Mouse (Mus musculus) hindbrain, embryonic 13.5 days (tissue): ENCODE measurements around the gene Aldh1l1. TPM values are rescaled to one million over a fixed set of nuclear protein-coding genes. Genes with fewer than 3 reads are reported as not detected.

Source experiments
- ATAC-seq: fragments of 200-750 bp; cut with Nextera tagmentation; 2 replicates; pipeline ENCODE4 v1.8.0; 2017; ENCODE audit warnings: moderate TSS enrichment; ENCODE audit not compliant: low FRiP score
- H3K27ac ChIP-seq: fragments of 300-500 bp; sonication (generic); 2 replicates; pipeline ENCODE4 v1.5.1; 2015; ENCODE audit warnings: inconsistent platforms, mild to moderate bottlenecking, moderate library complexity
- H3K27me3 ChIP-seq: fragments of 300-500 bp; sonication (generic); 2 replicates; pipeline ENCODE4 v1.6.1; 2015; ENCODE audit warnings: mild to moderate bottlenecking, inconsistent platforms
- H3K36me3 ChIP-seq: fragments of 300-500 bp; sonication (generic); 2 replicates; pipeline ENCODE4 v1.6.1; 2015; ENCODE audit warnings: mild to moderate bottlenecking, inconsistent platforms
- H3K4me1 ChIP-seq: fragments of 300-500 bp; sonication (generic); replicated peaks from 2 replicates; pipeline ENCODE4 v1.6.1; 2015; ENCODE audit warnings: inconsistent platforms
- H3K4me2 ChIP-seq: fragments of 300-500 bp; sonication (generic); 2 replicates; pipeline ENCODE4 v1.6.1; 2015; ENCODE audit warnings: inconsistent platforms, mild to moderate bottlenecking, moderate library complexity
- H3K4me3 ChIP-seq: fragments of 300-500 bp; sonication (generic); 2 replicates; pipeline ENCODE4 v1.5.1; 2015; ENCODE audit warnings: mild to moderate bottlenecking, inconsistent platforms
- H3K9ac ChIP-seq: fragments of 300-500 bp; sonication (generic); 2 replicates; pipeline ENCODE4 v1.6.1; 2015; ENCODE audit warnings: mild to moderate bottlenecking, inconsistent platforms
- H3K9me3 ChIP-seq: fragments of 300-500 bp; sonication (generic); 2 replicates; pipeline ENCODE4 v1.6.1; 2016; ENCODE audit warnings: inconsistent platforms
- WGBS: fragments of 180-500 bp; shearing (Covaris S2); methylation state at CpG from one replicate; pipeline ENCODE4 v1.1.7; 2015; 5-methylcytosine and 5-hydroxymethylcytosine counted together
- polyA plus RNA-seq: library from polyadenylated mRNA; unstranded; fragments of >200 nt; fragmentation: Nextera tagmentation; extraction: Ambion mirVana; gene quantifications from 2 replicates; pipeline ENCODE4 v1.2.1, GENCODE M21; 2015

Gene Aldh1l1
- polyA plus RNA-seq, 1 experiment from 2014 or later, result 44.8 TPM

DNA sequence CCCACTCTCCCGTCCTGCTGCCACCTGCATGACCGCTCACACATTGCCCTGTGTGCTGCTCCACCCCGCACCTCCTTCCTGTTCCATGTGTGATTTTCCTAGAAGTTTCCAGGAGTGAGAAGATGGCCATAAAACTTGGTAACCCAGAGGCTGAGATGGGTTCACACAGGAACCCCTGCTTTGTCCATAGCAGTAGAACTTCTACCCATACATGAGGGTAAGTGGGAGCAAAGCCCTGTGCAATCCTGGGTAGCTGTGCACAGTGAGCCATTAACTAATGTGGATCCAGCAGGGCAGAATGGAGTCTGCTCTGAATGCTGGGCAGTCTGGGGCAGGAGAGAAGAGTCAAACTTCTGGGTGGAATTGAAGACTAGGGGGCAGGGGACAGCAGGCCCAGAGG is 8.3 kb downstream of the Aldh1l1 start:
- no peak overlapping the region for H3K4me3 ChIP-seq
- no peaks in the 10 kb centered on the region for H3K9me3 ChIP-seq
- peak overlapping the region; percentile 35 for H3K27ac ChIP-seq
- H3K9ac ChIP-seq, result no peak overlapping the region
- 92% methylated on average over 3 of the region's 3 CpGs for WGBS
- no peaks in the 10 kb centered on the region for H3K36me3 ChIP-seq
- no peak for ATAC-seq
- H3K4me1 ChIP-seq, result peaks cover 9% of the 10 kb centered on the region; the same call in 1 of the 2 replicates
- H3K27me3 ChIP-seq, result no peaks in the 10 kb centered on the region
- no peak overlapping the region for H3K4me2 ChIP-seq

DNA sequence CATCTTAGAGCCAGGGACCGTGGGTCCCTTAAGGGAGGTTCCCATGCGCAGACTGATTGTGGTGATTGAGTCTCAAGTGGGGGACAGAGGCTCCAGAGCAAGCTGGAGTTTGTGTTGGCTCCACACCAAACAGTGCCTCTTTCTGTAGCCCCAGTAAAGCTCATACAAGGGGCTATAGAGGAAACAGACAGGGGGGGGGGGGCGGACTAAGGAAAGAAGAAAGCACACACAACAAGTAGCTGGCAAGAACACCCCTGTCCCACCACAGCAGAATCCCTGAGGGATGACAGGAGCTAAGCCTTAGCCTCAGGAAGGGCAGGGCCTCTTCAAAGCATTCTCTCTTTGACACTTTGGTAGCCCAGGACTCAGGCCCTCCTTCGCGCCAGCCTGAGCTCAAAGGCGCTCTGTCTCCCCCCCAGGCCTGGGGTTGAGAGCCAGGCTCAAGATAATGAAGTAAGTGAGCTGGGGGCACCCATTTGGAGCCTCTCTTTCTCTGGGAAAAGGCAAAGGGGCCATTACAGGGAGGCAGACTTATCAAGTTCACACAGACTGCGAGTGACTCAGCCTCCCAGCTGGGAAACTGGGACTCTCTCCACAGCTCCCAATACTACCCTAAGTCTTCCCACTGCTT is 9.2 kb downstream of the Aldh1l1 start:
- Histone ChIP-seq H3K27me3 (no peaks in the 10 kb centered on the region), H3K4me3 (no peak overlapping the region), H3K9ac (no peak overlapping the region), H3K4me2 (no peak overlapping the region), H3K27ac (peak overlapping the region; percentile 26; the same call in 1 of the 2 replicates), H3K9me3 (no peaks in the 10 kb centered on the region), H3K36me3 (no peaks in the 10 kb centered on the region), H3K4me1 (peaks cover 9% of the 10 kb centered on the region; the same call in 1 of the 2 replicates)
- WGBS, result 48% methylated on average over 7 of the region's 7 CpGs
- ATAC-seq, result peak; percentile 87

DNA sequence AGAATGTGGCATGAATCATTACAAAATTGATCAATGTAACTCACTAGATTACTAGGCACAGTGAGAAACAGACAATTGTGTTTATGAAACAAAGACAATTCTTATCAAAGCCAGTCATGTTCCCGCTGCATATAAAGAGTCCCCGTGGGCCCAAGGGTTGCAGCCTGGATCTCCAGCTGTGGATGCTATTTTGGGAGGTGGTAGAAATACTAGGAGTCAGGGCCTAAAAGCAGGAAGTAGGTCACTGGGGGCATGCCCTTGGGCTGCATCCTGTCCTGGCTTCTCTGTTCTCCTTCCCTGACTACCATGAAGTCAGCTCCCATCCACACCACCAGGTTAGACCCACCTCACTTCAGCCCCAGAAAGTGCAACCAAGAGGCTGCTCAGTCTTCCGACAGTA is 10.0 kb downstream of the Aldh1l1 start:
- Histone ChIP-seq H3K27ac (no peak overlapping the region), H3K4me2 (no peak overlapping the region), H3K27me3 (no peaks in the 10 kb centered on the region), H3K4me3 (no peak overlapping the region), H3K36me3 (no peaks in the 10 kb centered on the region), H3K9ac (no peak overlapping the region), H3K4me1 (peaks cover 9% of the 10 kb centered on the region; the same call in 1 of the 2 replicates), H3K9me3 (no peaks in the 10 kb centered on the region)
- 73% methylated on average over 3 of the region's 3 CpGs for WGBS
- no peak for ATAC-seq

DNA sequence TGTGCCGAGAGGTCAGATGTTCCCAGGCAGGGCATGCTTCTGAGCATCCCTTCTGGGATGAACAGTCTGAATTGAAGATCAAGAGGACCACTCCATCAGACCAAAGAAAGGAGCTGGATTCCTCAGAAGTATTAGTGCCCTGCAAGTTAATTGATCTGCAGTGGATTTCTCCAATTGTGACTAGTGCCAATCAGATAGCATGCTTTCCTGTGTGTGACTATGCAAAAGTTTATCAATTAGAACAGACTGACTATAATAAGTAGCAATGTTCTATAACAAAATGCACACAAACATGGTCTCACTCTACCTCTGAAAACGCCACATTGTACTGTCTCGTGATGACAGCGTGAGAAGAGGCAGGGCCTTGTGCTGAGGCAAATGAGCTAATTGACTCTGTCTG is 13.3 kb downstream of the Aldh1l1 start:
- Histone ChIP-seq H3K9me3 (no peaks in the 10 kb centered on the region), H3K4me1 (peaks cover 9% of the 10 kb centered on the region; the same call in 1 of the 2 replicates), H3K4me3 (no peak overlapping the region), H3K27me3 (no peaks in the 10 kb centered on the region), H3K36me3 (no peaks in the 10 kb centered on the region), H3K4me2 (no peak overlapping the region), H3K9ac (no peak overlapping the region), H3K27ac (no peak overlapping the region; the same call in 1 of the 2 replicates)
- WGBS, result 60% methylated on average over 4 of the region's 4 CpGs
- no peak for ATAC-seq

DNA sequence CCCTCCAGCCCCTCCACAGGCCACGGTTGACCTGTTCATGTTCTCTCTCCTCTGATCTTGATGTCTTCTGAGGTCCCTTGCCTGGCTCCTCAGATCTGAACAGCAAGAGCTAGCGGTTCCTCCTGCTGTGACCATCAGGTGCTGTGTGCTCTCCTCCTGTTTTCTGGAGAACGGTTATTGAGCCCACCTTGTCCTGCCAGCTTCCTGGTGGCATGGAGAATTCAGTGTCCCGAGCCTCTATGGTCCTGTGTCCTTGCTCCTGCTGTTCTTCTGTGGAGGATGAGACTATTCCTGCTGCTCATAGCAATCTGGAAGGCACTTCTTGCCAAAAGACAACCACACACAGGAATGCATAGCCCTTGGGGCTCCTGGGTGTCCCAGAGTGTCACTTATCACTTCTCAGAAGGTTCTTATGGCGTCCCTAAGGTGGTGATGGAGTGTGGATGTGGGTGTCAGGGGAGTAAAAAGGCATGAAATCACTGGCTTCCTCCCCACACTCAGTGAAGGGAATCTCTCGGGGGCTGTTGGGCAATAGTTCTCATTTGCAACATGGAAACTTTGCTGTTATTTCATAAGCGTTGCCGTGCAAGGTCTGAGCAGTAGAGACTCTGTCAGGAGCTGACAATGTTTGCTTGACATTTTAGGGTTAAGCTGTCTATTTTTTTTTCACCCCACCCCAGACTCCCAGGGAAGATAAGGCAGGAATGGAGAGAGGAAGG is 15.2 kb downstream of the Aldh1l1 start:
- H3K27me3 ChIP-seq, result no peaks in the 10 kb centered on the region
- WGBS, result 80% methylated on average over 8 of the region's 8 CpGs
- ATAC-seq, result no peak

DNA sequence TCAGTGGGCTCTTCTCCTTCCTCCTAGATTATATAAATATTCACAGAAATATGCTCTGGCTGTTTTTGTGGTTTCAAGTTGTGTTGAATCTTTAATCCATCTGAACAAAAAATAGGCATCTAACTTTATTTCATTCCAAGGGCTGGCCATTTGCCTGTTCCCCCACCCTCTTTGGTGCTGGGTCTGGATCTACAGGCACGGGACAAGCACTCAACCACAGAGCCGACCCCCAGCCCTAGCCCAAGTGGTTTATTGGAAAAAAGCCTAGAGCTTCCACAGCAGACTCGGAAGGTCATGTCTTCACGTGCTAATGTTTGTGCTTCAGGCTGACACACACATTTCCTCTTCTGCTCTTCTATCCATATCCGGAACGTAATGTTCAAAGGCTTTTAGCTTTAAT is 19.7 kb downstream of the Aldh1l1 start:
- WGBS, result 76% methylated on average over 6 of the region's 6 CpGs
- H3K27me3 ChIP-seq, result no peaks in the 10 kb centered on the region
- no peak for ATAC-seq
- peaks cover 26% of the 10 kb centered on the region for H3K4me1 ChIP-seq
- H3K4me2 ChIP-seq, result no peak overlapping the region
- H3K36me3 ChIP-seq, result no peaks in the 10 kb centered on the region
- no peaks in the 10 kb centered on the region for H3K9me3 ChIP-seq
- no peak overlapping the region for H3K4me3 ChIP-seq
- peak overlapping the region; percentile 74; the same call in 1 of the 2 replicates for H3K27ac ChIP-seq
- H3K9ac ChIP-seq, result no peak overlapping the region

More for the DNA sequence above, 15.2 kb downstream of the Aldh1l1 start:
- H3K4me2 ChIP-seq, result no peak overlapping the region
- no peaks in the 10 kb centered on the region for H3K36me3 ChIP-seq
- H3K4me1 ChIP-seq, result peaks cover 8% of the 10 kb centered on the region; the same call in 1 of the 2 replicates
- H3K4me3 ChIP-seq, result no peak overlapping the region
- H3K9ac ChIP-seq, result no peak overlapping the region
- no peaks in the 10 kb centered on the region for H3K9me3 ChIP-seq
- H3K27ac ChIP-seq, result no peak overlapping the region

DNA sequence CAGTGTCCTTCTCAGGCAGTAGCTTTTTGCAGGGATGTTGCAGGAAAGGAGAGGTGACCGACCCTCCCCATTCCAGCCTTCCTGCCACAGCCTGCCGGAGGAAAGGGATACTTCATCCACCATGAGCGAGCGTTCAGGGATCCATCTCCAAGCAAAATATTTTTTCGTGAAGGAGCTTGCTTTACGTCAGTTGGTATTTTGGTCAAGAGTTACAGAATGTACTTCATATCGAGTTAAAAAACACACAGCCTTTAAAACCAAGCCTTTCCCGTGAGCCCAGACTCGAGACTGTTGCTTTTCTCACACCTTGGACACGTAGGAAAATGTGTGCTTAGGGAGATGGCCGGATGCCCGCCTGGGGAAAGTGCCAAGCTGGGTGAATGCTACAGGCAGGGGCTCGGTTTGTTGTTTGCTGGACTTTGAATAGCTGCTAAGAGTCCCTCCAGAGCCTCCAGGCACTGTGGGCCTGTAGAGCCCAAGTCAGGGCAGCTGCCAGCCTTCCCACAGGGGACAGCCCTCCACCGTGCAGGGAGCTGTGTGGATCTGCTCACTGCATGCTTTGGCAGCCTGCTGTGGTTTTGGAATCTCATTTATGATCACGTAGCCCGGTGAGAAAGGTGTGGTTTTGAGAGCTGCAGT is 20.6 kb downstream of the Aldh1l1 start:
- H3K4me1 ChIP-seq, result peaks cover 26% of the 10 kb centered on the region
- H3K27ac ChIP-seq, result peak overlapping the region; percentile 74
- H3K4me2 ChIP-seq, result no peak overlapping the region
- no peaks in the 10 kb centered on the region for H3K36me3 ChIP-seq
- no peaks in the 10 kb centered on the region for H3K9me3 ChIP-seq
- no peak overlapping the region for H3K4me3 ChIP-seq
- no peak overlapping the region for H3K9ac ChIP-seq
- ATAC-seq, result peak; percentile 67
- WGBS, result 58% methylated on average over 16 of the region's 16 CpGs
- H3K27me3 ChIP-seq, result no peaks in the 10 kb centered on the region

DNA sequence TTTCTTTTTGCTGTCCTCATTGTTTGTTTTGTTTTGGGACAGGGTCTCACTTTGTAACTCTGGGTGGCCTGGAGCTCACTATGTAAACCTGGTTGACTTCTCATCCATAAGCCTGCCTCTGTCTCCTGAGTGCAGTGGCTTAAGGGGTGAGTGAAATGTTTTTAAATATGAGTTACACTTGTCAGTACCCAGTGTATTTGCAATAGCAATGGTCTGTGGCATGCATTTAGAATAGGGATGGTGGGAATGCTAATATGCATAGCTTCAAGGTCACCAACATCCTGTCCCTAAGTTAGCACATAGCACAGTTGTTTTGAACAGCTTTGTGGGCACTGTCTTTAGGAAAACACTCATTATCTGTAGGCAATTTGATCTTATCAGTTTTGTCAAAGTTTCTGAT is 21.2 kb downstream of the Aldh1l1 start:
- no peak overlapping the region for H3K4me2 ChIP-seq
- H3K27ac ChIP-seq, result peak overlapping the region; percentile 74

DNA sequence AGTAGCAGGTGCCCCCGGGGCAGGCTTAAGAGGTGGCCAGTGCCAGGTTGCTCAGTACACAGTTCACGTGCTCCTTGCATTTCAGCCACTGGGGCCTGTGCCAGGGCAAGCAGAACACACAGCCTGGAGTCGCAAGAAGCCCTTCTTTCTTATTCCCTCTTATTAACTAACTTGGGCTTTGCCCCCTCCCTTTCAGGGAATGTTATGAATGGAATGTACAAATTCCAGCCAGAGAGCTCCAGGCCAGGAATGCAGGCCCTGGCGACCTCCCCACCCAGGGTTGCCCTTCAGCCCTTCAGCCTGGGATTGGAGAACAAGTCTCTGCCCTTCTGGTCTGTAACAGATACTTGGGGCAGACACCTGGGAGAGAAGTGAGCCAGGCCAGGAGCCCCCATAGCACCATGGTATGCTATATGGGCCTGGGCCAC is 22.0 kb downstream of the Aldh1l1 start:
- Histone ChIP-seq H3K27ac (peak overlapping the region; percentile 74), H3K4me1 (peaks cover 26% of the 10 kb centered on the region), H3K4me2 (no peak overlapping the region), H3K4me3 (no peak overlapping the region), H3K36me3 (no peaks in the 10 kb centered on the region), H3K27me3 (no peaks in the 10 kb centered on the region), H3K9ac (no peak overlapping the region), H3K9me3 (no peaks in the 10 kb centered on the region)
- 0 out of 2 replicates have a peak, but pooled peaks have one; percentile 64 for ATAC-seq
- 36% methylated on average over 4 of the region's 4 CpGs for WGBS

More for the DNA sequence above, 21.2 kb downstream of the Aldh1l1 start:
- Histone ChIP-seq H3K4me3 (no peak overlapping the region), H3K9me3 (no peaks in the 10 kb centered on the region), H3K36me3 (no peaks in the 10 kb centered on the region), H3K9ac (no peak overlapping the region), H3K4me1 (peaks cover 26% of the 10 kb centered on the region), H3K27me3 (no peaks in the 10 kb centered on the region)
- ATAC-seq, result no peak

DNA sequence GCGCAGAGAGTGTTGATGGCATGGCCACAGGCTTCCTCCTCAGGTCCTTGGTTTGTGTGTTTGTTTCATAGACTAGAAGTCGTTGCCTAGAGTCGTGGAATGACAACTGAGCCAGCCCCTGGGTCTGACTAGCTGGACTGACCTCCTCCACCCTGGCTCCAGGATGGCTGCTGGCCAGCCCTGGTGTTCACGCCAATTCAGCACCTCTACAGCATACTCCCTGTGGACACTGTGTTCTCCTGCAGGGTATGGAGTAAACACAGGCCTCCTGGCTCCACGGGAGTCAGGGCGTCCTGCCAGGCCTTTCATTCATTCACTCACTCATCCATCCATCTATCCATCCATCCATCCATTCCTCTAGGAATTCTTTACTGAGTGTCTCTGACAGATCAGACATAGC is 22.9 kb downstream of the Aldh1l1 start:
- H3K9ac ChIP-seq, result no peak overlapping the region
- no peak for ATAC-seq
- no peaks in the 10 kb centered on the region for H3K27me3 ChIP-seq
- peaks cover 26% of the 10 kb centered on the region for H3K4me1 ChIP-seq
- WGBS, result 60% methylated on average over 6 of the region's 6 CpGs
- no peaks in the 10 kb centered on the region for H3K36me3 ChIP-seq
- no peak overlapping the region for H3K4me2 ChIP-seq
- H3K4me3 ChIP-seq, result no peak overlapping the region
- no peaks in the 10 kb centered on the region for H3K9me3 ChIP-seq
- peak overlapping the region; percentile 74 for H3K27ac ChIP-seq

DNA sequence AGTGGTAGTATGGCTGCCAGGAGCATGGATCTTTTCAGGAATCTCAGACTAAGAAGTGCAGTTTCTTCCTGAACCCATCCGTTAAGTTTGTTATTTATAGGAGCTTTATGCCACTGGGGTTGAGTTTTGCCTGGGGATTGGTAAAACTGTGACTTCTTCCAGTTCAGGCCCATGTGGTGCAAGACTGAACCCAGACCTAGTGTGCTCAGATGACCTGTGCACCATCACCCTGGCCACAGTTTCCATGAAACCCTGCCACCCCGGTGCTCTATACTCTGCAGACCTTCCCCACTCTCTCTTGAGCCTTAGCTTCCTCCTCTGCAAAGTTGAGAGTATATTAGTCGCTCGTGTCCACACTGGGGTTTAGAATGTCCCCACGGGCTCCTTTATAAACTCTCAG is 26.2 kb downstream of the Aldh1l1 start:
- Histone ChIP-seq H3K27ac (no peak overlapping the region), H3K4me3 (no peak overlapping the region), H3K4me1 (peaks cover 22% of the 10 kb centered on the region), H3K36me3 (no peaks in the 10 kb centered on the region), H3K27me3 (no peaks in the 10 kb centered on the region), H3K4me2 (no peak overlapping the region), H3K9me3 (no peaks in the 10 kb centered on the region), H3K9ac (no peak overlapping the region)
- no peak for ATAC-seq
- WGBS, result 89% methylated on average over 5 of the region's 5 CpGs

DNA sequence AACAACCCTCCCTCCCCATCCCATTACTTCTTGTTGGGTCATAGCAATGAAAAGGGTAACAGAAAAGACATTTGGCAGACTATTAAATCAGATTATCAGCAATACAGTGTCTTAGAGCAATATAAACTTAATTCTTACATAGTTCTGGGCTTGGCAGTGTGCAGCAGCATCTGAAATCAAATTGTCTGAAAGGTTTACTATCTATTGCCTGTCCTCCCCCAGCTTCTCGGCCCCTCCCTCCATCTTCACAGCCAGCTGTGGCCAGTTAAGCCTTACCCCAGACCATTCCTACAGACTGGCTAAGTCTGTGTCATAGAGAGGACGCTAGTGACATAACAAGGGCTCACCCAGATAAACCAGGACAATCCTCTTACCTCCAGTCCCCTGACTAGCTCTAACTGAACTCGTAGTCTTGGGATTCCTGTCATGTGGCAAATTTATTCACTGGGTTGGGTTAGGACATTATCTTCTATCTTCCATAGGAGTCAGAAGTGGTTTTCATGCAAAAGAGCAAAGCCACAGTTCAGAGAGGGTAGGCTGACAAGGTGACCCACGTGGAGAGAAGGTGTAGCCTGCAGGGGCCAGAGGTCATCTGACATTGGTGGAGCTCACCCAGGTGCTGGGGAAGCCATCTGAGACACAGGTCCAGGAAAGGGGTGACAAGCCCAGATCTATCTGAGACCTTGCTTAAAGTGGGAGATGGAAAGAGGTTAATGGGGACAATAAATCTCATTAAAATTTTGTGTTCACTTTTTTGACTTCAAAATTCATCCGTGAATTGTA is 27.0 kb downstream of the Aldh1l1 start:
- WGBS, result 81% methylated on average over 5 of the region's 5 CpGs
- H3K27me3 ChIP-seq, result no peaks in the 10 kb centered on the region

More for the DNA sequence above, 27.0 kb downstream of the Aldh1l1 start:
- no peaks in the 10 kb centered on the region for H3K9me3 ChIP-seq
- H3K27ac ChIP-seq, result no peak overlapping the region
- no peak overlapping the region for H3K9ac ChIP-seq
- peaks cover 14% of the 10 kb centered on the region for H3K4me1 ChIP-seq
- no peak overlapping the region for H3K4me2 ChIP-seq
- H3K36me3 ChIP-seq, result no peaks in the 10 kb centered on the region
- H3K4me3 ChIP-seq, result no peak overlapping the region
- no peak for ATAC-seq
